Mouse (Mus musculus) megakaryocyte progenitor cell, adult 5-6 weeks (primary cell): ENCODE results near the gene Cyp46a1. TPM values are rescaled to one million over a fixed set of nuclear protein-coding genes. Genes with fewer than 3 reads are reported as not detected.

Source experiments
- ATAC-seq: replicated peaks from 2 replicates; pipeline ENCODE4 v1.8.0; 2016; ENCODE audit warnings: mild to moderate bottlenecking, moderate TSS enrichment, inconsistent platforms; ENCODE audit not compliant: poor library complexity
- total RNA-seq, 2 experiments: library from RNA; stranded (forward) in 1 of 2; stranded (reverse) in 1 of 2; fragments of 157-497, 149-512 nt in 1 of 2; fragments of 200-1000 nt in 1 of 2; gene quantifications; 2 replicates each; pipeline versions ENCODE4 v1.2.3 to v1.2.4; 2015 to 2017

Cyp46a1 gene
- total RNA-seq, 2 experiments from 2014 or later = 0.10 TPM; not detected in 1

GRCm38 (mm10) chr12:108355271-108355670, 21.1 kb downstream of the Cyp46a1 start:
- no peak for ATAC-seq

- no peak for ATAC-seq
Observed at GRCm38 (mm10) chr12:108355986-108356385, 21.8 kb downstream of the Cyp46a1 start.

- ATAC-seq = peak; percentile 93
Observed at GRCm38 (mm10) chr12:108363796-108364195, 29.6 kb downstream of the Cyp46a1 start.

- no peak for ATAC-seq
Observed at GRCm38 (mm10) chr12:108365340-108365739, 31.2 kb downstream of the Cyp46a1 start.

- no peak for ATAC-seq
Observed at GRCm38 (mm10) chr12:108365868-108366267, 31.7 kb downstream of the Cyp46a1 start.

- ATAC-seq = no peak
Observed at GRCm38 (mm10) chr12:108367909-108368308, 33.7 kb downstream of the Cyp46a1 start.

GRCm38 (mm10) chr12:108368921-108369320, 34.7 kb downstream of the Cyp46a1 start:
- no peak for ATAC-seq

- no peak for ATAC-seq
Observed at GRCm38 (mm10) chr12:108370596-108371428, 36.6 kb downstream of the Cyp46a1 start, which contains the start of gene Eml1. Gene Eml1, plus strand, starts transcription at chr12:108370957.

GRCm38 (mm10) chr12:108371429-108371765, 37.2 kb downstream of the Cyp46a1 start:
- no peak for ATAC-seq

- no peak for ATAC-seq
Observed at GRCm38 (mm10) chr12:108372241-108372640, 38.1 kb downstream of the Cyp46a1 start.

GRCm38 (mm10) chr12:108373611-108374010, 39.4 kb downstream of the Cyp46a1 start:
- ATAC-seq = no peak

- no peak for ATAC-seq
Observed at GRCm38 (mm10) chr12:108374689-108375088, 40.5 kb downstream of the Cyp46a1 start.

- no peak for ATAC-seq
Observed at GRCm38 (mm10) chr12:108378379-108379133, 44.4 kb downstream of the Cyp46a1 start.

- ATAC-seq = no peak
Observed at GRCm38 (mm10) chr12:108386476-108387232, 52.5 kb downstream of the Cyp46a1 start.

- no peak for ATAC-seq
Observed at GRCm38 (mm10) chr12:108389718-108390117, 55.5 kb downstream of the Cyp46a1 start.

- no peak for ATAC-seq
Observed at GRCm38 (mm10) chr12:108392254-108393044, 58.3 kb downstream of the Cyp46a1 start.

GRCm38 (mm10) chr12:108393082-108393481, 58.9 kb downstream of the Cyp46a1 start:
- ATAC-seq = no peak

- ATAC-seq = no peak
Observed at GRCm38 (mm10) chr12:108393637-108394036, 59.5 kb downstream of the Cyp46a1 start.

GRCm38 (mm10) chr12:108394534-108395284, 60.5 kb downstream of the Cyp46a1 start:
- ATAC-seq = no peak

GRCm38 (mm10) chr12:108395285-108395660, 61.1 kb downstream of the Cyp46a1 start:
- no peak for ATAC-seq
